Mouse (Mus musculus) C2C12 (cell line): ENCODE measurements at regions not wholly inside any gene's neighbourhood (a gene's known extent, or its start where the extent isn't known, plus 50 kb on each side); places are given as distances from the start of the nearest gene placed in this dataset.
A peak's percentile ranks its signal among the peaks of the same experiment; 100 is the strongest.

Source experiments
- H3K27me3 ChIP-seq: one replicate; pipeline ENCODE4 v1.6.1; 2011; ENCODE audit not compliant: control insufficient read depth, insufficient read depth, insufficient read length
- H3K36me3 ChIP-seq: one replicate; pipeline ENCODE4 v1.6.1; 2011; ENCODE audit not compliant: control insufficient read depth, insufficient read depth
- H3K4me3 ChIP-seq: one replicate; pipeline ENCODE4 v1.5.1; 2011; ENCODE audit warnings: mild to moderate bottlenecking, control low read depth; ENCODE audit not compliant: poor library complexity, insufficient read depth, severe bottlenecking
- H3K79me2 ChIP-seq: one replicate; pipeline ENCODE4 v1.6.1; 2011; ENCODE audit not compliant: control insufficient read depth, insufficient read depth
- H3K79me3 ChIP-seq: one replicate; pipeline ENCODE4 v1.6.1; 2011; ENCODE audit warnings: low read depth, control low read depth
- H3ac ChIP-seq: one replicate; pipeline ENCODE3; 2011; ENCODE audit warnings: low read depth; ENCODE audit not compliant: control insufficient read depth, insufficient read length
- CEBPB ChIP-seq: IDR thresholded peaks from one replicate; pipeline ENCODE4 v1.6.1; 2011; ENCODE audit warnings: low read depth, mild to moderate bottlenecking, control low read depth, moderate library complexity
- CTCF ChIP-seq: IDR thresholded peaks from one replicate; pipeline ENCODE4 v1.5.1; 2011; ENCODE audit not compliant: control insufficient read depth, insufficient read depth, insufficient read length
- FOSL1 ChIP-seq: IDR thresholded peaks from one replicate; pipeline ENCODE4 v1.8.0; 2011; ENCODE audit warnings: mild to moderate bottlenecking, low read length; ENCODE audit not compliant: poor library complexity, insufficient read depth, severe bottlenecking
- MAX ChIP-seq: IDR thresholded peaks from one replicate; pipeline ENCODE4 v1.6.1; 2011; ENCODE audit warnings: mild to moderate bottlenecking, control low read depth
- MYOD1 ChIP-seq: IDR thresholded peaks from one replicate; pipeline ENCODE4 v1.6.1; 2011; ENCODE audit warnings: low read depth; ENCODE audit not compliant: control insufficient read depth, insufficient read length
- MYOG ChIP-seq: IDR thresholded peaks from one replicate; pipeline ENCODE4 v1.6.1; 2011; ENCODE audit not compliant: control insufficient read depth, insufficient read length; ENCODE audit errors: extremely low read depth
- USF1 ChIP-seq: IDR thresholded peaks from one replicate; pipeline ENCODE4 v1.6.1; 2011; ENCODE audit warnings: low read depth, mild to moderate bottlenecking, control low read depth, moderate library complexity

DNA sequence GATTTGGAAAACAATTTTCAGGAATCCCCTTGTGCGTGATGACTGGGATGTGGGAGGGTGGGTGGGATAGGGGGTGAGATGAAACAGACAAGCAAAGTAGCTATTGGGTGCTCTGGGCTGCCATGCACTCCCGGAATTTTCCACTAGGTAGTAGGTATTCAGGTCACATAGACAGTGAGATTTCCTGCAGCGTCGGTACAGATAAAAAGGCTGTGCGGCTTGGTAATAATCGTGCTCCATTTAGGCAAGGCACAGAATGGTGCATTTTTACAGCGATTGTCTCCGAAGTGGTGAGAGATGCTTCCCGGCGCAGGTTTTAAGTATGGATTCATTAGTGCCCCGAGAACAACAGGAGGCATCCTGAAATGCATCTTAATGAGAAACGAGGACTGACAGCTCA, 95.1 kb upstream of the Pced1b start:
- no peaks in the 10 kb centered on the region for H3K36me3 ChIP-seq
- H3K79me2 ChIP-seq = no peaks in the 10 kb centered on the region
- no peak overlapping the region for H3K4me3 ChIP-seq
- no peak overlapping the region for H3ac ChIP-seq
- TF ChIP-seq FOSL1 (no peak), USF1 (no peak), CEBPB (no peak), CTCF (no peak), MYOD1 (no peak), MYOG (no peak), MAX (no peak)
- no peaks in the 10 kb centered on the region for H3K27me3 ChIP-seq
- H3K79me3 ChIP-seq = no peaks in the 10 kb centered on the region

DNA sequence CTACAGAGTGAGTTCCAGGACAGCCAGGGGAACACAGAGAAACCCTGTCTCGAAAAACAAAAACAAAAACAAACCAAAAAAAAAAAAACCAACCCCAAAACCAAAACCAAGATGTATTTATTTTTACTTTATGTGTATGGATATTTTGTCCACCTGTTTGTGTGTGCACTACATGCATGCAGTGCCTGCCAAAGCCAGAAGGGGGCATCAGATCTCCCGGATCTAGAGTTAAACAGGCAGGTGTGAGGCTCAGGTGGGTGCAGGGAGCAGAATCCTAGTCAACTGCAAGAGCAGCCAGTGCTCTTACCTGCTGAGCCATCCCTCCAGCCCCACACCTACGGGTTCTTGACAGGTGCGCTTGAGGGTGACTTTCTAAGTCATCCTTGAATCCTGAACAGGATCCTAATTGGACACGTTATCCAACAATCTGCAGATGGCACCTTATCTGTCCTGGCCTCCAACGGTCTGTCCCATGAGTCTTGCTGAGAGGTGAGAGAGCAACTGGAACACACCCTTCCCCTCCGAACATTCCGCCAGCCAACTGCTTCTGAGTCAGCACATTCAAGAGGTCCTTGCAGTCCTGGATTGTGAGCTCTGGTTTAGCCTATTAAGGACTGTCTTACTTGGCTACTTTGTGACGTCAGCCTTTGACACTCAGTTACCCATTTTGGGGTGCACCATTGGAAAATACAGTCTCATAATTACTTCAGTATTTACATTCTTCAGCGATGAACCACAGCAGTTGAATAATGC, 95.4 kb upstream of the Slc38a4 start:
- H3K36me3 ChIP-seq = no peaks in the 10 kb centered on the region
- no peaks in the 10 kb centered on the region for H3K27me3 ChIP-seq
- TF ChIP-seq CTCF (no peak), MAX (no peak), FOSL1 (no peak), MYOG (no peak), MYOD1 (no peak), CEBPB (no peak), USF1 (no peak)
- no peaks in the 10 kb centered on the region for H3K79me2 ChIP-seq
- no peak overlapping the region for H3ac ChIP-seq
- no peak overlapping the region for H3K4me3 ChIP-seq
- no peaks in the 10 kb centered on the region for H3K79me3 ChIP-seq

DNA sequence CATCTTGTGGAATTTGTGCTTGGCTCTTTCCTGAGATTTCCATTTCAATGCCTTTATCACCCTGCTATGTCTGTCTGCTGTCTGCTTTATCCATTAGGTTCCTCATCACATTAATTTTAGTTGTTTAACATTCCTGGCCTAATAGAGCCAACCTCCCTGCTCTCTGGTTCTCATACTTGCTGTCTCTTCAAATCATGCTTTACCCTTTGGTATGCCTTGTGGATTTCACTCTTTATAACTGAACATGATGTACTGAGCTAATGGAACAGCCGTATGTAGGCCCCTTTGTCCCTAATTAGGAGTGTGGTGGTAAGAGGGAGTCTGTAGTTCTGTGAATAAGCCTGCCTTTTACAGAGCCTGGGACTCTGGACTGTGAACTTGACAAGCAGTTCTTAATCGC, 86.2 kb upstream of the Slc38a4 start:
- no peaks in the 10 kb centered on the region for H3K79me3 ChIP-seq
- no peaks in the 10 kb centered on the region for H3K36me3 ChIP-seq
- no peaks in the 10 kb centered on the region for H3K79me2 ChIP-seq
- no peak overlapping the region for H3ac ChIP-seq
- TF ChIP-seq MYOD1 = no peak
- no peak for TF ChIP-seq MAX
- TF ChIP-seq MYOG = no peak
- no peak for TF ChIP-seq CEBPB
- TF ChIP-seq CTCF = no peak
- no peak for TF ChIP-seq FOSL1
- no peak for TF ChIP-seq USF1
- H3K27me3 ChIP-seq = no peaks in the 10 kb centered on the region
- no peak overlapping the region for H3K4me3 ChIP-seq

DNA sequence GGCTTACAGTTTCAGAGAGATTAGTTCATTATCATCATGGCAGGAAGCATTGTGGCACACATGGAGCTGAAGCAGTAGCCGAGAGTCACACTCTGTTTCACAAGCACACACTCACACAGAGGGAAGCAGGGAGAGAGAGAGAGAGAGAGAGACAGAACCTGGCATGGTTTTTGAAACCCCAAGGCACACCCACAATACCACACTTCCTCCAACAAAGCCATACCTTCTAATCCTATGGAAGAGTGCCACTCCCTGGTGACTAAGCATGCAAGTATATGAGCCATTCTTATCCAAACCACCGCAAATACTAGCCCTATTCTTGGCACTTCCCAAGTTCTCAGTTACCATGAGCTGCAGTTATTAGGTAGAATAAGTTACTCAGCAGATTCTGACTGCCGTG, 82.5 kb upstream of the Slc38a4 start:
- no peaks in the 10 kb centered on the region for H3K79me3 ChIP-seq
- H3K4me3 ChIP-seq = no peak overlapping the region
- no peaks in the 10 kb centered on the region for H3K79me2 ChIP-seq
- H3ac ChIP-seq = no peak overlapping the region
- no peaks in the 10 kb centered on the region for H3K36me3 ChIP-seq
- H3K27me3 ChIP-seq = no peaks in the 10 kb centered on the region
- peak; percentile 91 for TF ChIP-seq MAX
- TF ChIP-seq CEBPB = peak; percentile 49
- TF ChIP-seq FOSL1 = peak; percentile 79
- TF ChIP-seq USF1 = no peak

GRCm38 (mm10) chr15:97135291-97135690, 79.5 kb upstream of the Slc38a4 start:
- TF ChIP-seq CTCF (peak; percentile 80), FOSL1 (no peak)
- H3ac ChIP-seq = no peak overlapping the region
- H3K27me3 ChIP-seq = no peaks in the 10 kb centered on the region
- H3K36me3 ChIP-seq = no peaks in the 10 kb centered on the region
- no peaks in the 10 kb centered on the region for H3K79me2 ChIP-seq
- H3K79me3 ChIP-seq = no peaks in the 10 kb centered on the region
- no peak overlapping the region for H3K4me3 ChIP-seq

DNA sequence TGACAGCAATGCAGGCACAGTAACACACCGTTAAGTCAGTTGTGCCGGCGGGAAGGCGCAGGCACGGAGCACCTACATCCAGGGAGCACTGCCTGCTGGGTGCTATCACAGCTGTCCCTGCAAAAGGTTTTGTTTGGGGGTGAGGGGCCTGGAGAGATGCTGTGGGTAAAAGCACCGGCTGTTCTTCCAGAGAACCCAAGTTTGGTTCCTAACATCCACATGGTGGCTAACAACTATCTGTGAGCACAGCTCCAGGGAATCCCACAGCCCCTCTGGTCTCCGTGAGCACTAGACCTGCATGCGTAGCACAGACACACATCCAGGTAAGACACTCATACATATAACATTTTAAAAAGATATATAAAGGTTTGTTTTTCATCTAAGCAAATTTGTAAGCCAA, 72.0 kb upstream of the Slc38a4 start:
- H3K79me2 ChIP-seq = no peaks in the 10 kb centered on the region

More for the DNA sequence above, 72.0 kb upstream of the Slc38a4 start:
- no peaks in the 10 kb centered on the region for H3K36me3 ChIP-seq
- H3ac ChIP-seq = no peak overlapping the region
- H3K4me3 ChIP-seq = no peak overlapping the region
- H3K27me3 ChIP-seq = no peaks in the 10 kb centered on the region
- no peaks in the 10 kb centered on the region for H3K79me3 ChIP-seq
- no peak for TF ChIP-seq MAX
- TF ChIP-seq CEBPB = no peak
- no peak for TF ChIP-seq MYOD1
- no peak for TF ChIP-seq MYOG
- no peak for TF ChIP-seq CTCF
- TF ChIP-seq USF1 = no peak
- TF ChIP-seq FOSL1 = no peak
